Mouse (Mus musculus) T-helper 17 cell (primary cell): Measurements from ENCODE around the gene Nectin1.

Experiments used
- in situ Hi-C, 2 experiments: fragments of 300-600 bp; cut with MboI, MseI; formaldehyde crosslinking; loops; 1 replicate in 1 of 2; 2 replicates in 1 of 2; pipeline ENCODE4 v1.15.1; 2025; ENCODE audit warnings: high pct_unique_total_duplicates in 2 of 2

The Nectin1 gene

DNA sequence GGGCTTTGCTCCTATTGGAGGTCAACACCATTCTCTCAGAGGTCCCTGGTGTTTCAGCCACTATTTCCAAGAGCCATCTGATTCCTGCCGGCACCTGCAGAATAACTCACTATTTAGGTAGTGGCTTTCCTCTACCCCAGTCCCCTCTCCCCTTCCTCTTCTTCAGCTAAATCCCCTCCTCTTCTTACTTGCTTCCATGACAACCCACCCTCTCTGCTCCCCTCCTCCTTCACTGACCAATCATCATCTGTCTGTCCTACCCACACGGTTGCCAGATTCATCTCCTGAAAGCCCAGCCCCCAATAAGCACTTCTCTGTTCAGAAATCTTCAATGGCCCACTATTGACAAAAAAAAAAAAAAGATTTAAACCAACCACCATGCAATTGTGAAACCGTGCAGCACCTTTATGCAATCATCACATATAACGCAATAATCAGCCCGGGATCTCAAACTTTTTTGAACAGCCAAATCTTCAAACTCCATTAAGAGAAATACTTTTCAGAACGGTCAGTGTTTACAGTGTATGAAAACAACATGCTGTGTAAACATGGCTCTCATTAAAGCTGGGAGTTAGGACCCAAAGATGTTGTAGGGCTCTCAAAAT, 5.2 kb upstream of the Nectin1 start:
- in situ Hi-C loops: no loop called here

DNA sequence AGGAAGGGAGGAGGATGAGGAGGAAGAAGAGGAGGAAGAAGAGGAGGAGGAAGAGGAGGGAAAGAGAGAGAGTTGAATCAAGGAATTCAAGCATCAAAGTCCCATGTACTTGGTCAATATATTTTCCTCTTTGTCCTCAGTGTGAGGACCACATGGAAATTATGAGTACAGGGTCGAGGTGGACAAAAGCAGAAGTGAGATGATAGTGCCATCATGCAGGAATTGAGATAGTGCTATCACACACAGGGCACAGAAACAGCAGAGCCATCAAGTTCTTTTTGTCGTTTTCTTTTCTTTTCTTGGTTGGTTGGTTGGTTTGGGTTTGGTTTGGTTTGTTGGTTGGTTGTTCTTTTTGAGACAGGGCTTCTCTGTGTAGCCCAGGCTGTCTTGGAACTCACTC, 2.5 kb upstream of the Nectin1 start:
- in situ Hi-C loops: loop anchor here in 1 of 2 experiments (5.0 kb wide), 1 partner anchor 51 kb away; no protein-coding TSS in a partner anchor

- in situ Hi-C loops: loop anchor here in 1 of 2 experiments (5.0 kb wide), 1 partner anchor 50 kb away; no protein-coding TSS in a partner anchor
Measured at GRCm38 (mm10) chr9:43742066-43742465, 1.7 kb upstream of the Nectin1 start.

- in situ Hi-C loops: loop anchor here in 1 of 2 experiments (5.0 kb wide), 1 partner anchor 49 kb away; no protein-coding TSS in a partner anchor
Measured at GRCm38 (mm10) chr9:43742902-43743646, 710 bp upstream of the Nectin1 start.

GRCm38 (mm10) chr9:43744138-43744981, 576 bp downstream of the Nectin1 start:
- in situ Hi-C loops: loop anchor here in 1 of 2 experiments (5.0 kb wide), 1 partner anchor 48 kb away; no protein-coding TSS in a partner anchor

- in situ Hi-C loops: no loop called here
Measured at GRCm38 (mm10) chr9:43745051-43745792, 1.4 kb downstream of the Nectin1 start.

DNA sequence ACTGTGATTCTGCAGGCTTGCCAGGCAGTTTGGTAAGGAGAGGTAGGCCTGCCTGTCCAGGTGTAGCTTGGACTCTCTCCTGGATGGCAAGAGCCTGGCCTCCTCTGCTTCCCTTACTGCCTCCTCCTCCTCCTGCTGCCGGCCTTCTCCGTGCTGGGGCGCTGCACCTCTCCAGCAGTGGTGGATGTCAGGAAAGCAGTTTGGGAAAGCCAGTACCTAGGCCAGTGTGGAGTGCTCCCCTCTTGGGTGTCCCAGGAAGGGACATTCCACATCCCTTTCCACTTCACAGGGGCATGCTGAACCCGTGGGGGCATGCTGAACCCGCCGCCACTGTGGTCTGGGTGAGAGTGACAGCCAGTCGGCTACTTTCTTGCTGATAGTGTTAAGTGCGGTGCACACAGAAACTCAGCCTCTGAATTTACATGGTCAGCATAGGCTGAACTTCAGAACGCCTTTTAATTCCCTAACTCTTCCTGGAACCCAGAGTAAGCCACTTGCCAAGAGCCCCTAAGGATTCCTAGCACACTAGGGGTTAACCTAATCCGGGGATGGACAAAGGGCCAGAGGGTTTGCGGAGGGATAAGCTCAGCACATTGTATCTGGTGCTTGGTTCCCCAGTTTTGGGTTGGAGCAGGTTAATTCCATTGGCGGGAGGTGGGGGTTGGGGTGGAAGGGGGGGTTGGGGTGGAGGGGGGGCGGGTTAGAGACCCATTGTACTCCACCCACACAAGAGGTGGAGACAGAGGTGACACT, 2.3 kb downstream of the Nectin1 start:
- in situ Hi-C loops: no loop called here

DNA sequence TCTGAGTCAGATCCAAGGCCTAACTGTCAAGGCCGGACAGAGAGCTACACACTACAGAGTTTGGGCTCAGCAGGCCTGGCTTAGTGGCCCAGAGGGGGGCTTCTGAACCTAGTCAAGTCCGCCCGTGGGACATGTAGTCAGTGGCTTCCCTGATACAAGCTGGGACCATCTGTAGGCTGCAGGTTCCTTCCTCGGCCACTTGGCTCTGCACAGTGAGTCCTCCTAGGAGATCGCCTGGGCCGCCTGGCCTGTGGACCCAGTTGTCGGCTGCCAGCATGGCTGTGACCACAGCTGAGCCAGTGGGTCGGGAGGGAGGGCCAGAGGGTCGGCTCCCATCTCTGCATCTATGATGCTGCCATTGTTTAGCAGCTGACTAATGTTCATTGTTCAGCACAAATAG, 3.9 kb downstream of the Nectin1 start:
- in situ Hi-C loops: no loop called here

DNA sequence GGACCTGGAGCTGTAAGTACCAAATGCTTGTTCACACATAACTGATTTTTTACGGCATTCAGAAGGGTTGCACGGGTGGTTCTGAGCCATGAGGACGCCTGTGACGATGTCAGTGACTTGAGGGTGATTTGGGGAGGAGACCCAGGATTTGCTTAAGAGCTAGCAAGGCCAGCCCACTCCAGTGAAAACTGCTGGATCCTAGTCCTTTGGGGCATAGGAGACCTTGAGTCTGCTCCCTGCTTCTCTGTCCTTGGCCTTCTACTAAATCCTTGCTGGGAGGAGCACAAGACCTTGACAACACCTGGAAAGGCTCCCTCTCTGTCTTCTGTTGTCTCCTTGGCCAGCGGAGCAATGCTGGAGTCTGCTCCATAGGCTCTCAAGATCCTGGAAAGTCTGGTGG, 4.7 kb downstream of the Nectin1 start:
- in situ Hi-C loops: no loop called here

- in situ Hi-C loops: no loop called here
Measured at GRCm38 (mm10) chr9:43750053-43750452, 6.3 kb downstream of the Nectin1 start.

DNA sequence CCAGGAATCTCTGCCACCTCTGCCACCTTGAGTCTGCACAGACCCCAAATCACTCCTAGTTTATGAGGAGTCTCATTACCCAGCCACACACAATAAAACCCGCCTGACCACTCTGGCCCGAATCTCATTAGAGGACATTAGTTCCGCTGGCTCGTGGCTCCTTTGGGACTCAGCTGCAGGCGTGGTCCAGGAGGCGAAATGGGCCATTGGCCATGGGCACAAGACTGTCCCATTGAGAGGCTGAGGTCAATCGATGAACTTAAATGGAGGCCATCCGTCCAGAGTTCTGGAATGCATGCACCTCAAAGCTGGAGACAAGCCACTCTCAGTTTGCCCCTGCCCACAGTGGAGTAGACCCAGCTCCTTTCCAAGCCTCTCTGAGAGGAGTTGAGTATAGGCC, 7.3 kb downstream of the Nectin1 start:
- in situ Hi-C loops: no loop called here

DNA sequence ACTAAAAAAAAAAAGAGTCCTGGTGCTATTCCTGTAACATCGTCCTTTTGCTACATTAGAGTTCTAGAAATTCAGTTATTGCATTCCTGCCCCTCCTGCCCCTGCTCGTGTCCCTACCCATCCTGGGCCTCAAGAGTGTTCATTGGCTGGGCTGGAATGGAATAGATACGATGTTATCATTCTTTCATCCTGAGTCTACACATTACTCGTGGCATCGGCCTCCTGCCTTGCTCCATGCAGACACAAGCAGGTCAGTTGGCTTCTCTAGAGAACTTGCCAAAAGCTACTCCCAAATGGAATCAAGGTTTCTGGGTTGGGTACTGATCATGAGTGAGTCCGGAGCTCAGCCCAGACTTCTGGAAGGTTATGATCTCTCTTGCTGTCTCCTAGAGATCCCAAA, 9.7 kb downstream of the Nectin1 start:
- in situ Hi-C loops: no loop called here

DNA sequence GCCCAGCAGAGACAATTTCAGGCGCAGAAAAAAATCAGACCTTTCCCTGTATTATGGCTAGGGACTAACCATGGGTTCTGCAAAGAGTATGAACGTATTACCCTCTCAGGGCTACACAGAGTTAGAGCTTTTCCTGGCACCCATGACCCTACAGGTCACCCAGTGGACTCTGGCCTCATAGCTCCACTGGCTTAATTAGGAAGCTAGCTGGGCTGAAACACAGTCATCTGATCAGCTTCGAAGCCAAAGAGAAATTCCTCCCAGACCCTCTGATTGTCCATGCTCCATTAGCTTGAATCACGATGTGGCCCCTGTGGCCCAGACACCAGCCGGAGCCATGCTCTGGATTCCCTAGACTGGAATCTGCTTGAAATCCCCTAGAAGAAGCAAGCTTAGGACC, 10.3 kb downstream of the Nectin1 start:
- in situ Hi-C loops: no loop called here

GRCm38 (mm10) chr9:43754768-43755197, 11.0 kb downstream of the Nectin1 start:
- in situ Hi-C loops: no loop called here

DNA sequence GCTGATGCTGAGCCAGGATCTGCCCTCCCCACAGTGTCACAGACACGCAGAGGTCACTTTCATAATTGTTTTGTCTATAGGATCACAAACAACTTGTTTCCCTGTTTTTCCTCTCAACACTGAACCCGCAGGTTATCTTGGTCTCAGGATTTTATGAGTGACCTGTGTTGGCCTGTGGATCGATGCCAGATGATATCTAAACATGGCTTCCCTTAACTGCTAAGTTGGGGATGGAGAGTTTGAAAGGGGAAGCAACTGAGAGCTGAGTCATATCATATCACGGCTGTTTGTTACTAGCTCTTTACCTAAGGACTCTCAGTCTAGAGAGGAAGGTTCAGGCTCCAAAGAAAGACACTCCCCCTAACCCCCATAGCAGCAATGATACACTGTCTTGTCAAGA, 11.7 kb downstream of the Nectin1 start:
- in situ Hi-C loops: no loop called here

DNA sequence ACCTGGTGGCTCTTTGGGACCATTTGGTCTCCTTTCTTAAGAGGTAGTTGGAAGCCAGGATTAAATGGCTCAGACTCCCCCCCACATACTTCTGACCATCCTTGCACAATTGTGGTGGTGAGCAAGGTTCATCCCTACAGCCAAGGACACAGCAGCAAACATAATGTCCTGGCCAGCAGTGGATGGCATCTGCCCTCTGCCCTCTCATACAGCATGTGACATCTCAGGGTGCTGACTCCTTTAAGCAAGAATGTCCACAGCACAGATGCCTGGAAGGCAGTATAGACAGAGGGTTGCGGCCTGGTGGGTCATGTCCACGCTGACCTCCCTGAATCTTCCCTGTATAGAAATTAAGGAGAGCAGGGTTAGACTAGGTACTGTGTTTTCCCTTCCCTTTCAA, 12.1 kb downstream of the Nectin1 start:
- in situ Hi-C loops: no loop called here

DNA sequence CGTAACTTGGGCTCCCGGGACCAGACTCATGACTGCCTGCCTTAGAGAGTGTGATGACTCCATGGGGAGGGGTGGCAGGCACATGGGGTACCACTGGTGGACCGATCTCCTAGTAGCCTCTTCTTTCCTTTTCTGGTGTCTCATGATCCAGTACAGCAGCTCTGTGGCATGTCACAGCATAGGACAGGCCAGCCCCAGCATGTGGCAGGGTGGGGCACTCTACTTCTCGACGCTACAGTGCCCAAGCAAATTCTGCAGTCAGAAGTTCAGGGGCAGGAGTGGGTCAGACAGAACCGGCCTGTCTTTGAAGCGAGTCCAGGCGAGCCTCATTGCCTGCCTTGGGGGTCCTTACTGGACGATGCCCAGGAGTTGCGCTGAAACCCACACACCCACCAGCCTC, 13.4 kb downstream of the Nectin1 start:
- in situ Hi-C loops: no loop called here

DNA sequence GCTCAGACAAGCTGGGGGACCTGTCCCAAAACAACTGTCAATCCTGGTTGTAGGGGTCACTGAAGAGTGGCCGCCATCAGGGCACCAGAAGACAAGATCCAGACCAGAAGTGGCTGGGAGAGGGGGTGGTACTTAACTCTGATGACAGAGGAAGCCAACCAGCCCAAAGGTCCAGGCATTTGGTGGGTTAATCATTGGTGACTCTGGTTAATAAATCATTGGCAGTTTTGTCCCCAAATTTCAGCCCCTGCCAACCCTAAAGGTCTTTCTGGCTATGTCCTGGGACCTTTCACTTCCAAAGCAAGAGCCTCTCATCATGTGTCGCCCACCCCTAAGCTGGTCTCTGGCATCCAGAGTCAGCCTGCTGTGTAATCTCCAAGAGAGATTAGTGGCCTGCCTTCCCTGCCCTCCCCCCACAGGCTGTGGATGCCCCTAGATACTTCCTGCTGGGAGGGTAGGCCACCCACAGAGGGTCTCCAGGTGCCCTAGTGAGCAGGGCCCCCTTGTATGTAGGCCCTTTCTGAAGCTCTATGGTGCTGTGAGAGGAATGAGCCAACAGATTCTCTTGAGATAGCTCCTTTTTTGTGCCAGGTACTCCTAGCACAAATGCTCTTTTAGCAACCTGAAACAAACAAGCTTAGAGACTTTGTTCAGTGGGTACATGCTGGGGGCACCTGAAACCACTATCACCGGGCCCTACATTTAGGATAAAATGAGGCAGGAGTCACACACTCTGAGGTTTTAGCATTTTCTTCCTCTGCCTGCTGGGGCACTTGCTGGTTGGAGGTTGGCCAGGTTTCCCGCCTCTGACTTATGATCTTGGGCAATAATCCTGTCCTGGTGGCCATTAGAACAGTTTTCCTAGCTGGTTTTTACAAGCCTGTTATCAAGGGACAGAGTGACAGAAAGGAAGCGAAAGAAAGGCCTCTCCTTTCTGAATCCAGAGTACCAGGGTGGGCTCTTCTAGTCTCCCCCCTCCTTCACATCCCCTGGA, 14.5 kb downstream of the Nectin1 start:
- in situ Hi-C loops: no loop called here

DNA sequence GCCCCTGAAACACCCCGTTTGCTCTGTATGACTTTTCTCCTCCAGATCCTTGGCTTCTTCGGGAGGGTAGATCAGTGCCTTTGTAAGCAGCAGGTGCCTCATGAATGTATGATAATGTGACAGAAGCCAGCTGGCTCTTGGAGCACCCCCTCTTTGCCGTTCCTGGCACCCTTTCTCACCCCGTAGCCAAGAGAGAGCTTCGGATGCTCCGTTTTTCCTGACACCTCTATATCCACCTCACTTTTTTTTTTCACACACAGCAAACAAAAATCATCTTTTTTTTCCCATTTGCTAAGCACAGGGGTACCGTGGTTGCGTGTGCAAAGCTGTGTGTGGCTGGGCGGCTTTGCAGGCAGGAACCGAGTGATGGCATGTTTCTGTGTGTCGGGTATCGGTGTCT, 16.3 kb downstream of the Nectin1 start:
- in situ Hi-C loops: no loop called here
